ENCODE assay signal across 1 mouse cellular context in the genomic region with DNA sequence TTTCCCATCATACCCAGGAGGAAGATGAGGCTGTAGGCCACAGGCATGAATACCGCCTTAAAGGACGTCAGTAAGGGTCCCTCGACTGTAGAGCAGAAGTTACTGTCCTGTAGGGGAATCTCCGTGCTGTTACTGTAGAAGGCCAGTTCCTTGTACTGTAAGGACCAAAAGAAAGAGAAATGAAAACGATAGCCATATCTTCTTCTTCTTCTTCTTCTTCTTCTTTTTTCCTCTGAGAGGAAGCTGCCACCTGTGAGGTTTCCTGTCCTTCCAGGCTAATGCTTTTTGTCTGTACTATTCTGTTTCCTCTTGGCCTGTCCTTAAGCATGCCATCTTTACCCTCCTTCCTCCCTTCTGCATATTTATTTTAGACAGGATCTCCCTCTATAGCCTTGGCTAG.
TF ChIP-seq lines count a peak whose summit lies in the region.

No protein-coding gene starts in this region.

TF ChIP-seq in MEL, 35 proteins besides CTCF, POLR2A, EP300 and RAD21 (continued from another document):
- no peak for TF ChIP-seq MEF2A (IDR thresholded peaks at IDR 0.05; ENCODE audit: extremely low read depth, insufficient replicate concordance, low read depth, low read length, poor library complexity, severe bottlenecking)
